Comparison of ENCODE assay signal across 9 mouse cellular contexts in the genomic region with DNA sequence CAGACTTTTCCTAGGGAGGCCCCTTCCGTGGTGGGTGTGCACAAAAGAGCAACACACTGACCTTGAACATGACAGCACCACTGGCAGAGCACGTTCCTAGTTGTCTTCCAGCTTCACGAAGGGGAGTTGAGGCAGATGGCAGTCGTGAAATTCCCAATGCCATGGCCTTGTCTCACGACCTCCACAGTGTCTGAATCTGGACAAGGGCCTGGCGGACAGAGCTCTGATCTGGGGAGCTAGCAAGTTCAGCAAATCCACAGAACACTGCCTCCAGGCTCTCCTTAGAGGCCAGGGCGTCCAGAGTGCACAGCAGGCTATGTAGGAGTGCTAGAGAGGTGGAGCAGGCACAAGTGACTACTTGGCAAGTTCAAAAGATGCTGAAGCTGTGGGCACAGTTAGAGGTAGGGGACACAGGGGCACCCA. TPM values are rescaled to one million over a fixed set of nuclear protein-coding genes. Genes with fewer than 3 reads are reported as not detected.
A peak's percentile ranks its signal among the peaks of the same experiment; 100 is the strongest.
DNase-seq lines count a peak whose midpoint lies in the region; ATAC-seq lines count a peak whose summit lies in the region.
"Had no signal": no experiment of that assay in that cellular context is flagged by ENCODE, and none has a peak within 500 bp of the region (broad histone marks: within the 10 kb centered on the region; RNA-seq: fewer than 3 reads in every experiment).

No protein-coding gene starts in this region.

- peaks cover 24% of the 10 kb centered on the region for H3K4me1 ChIP-seq in hindbrain, embryonic 13.5 days (replicated peaks)
- H3K4me1 ChIP-seq in hindbrain, embryonic 11.5 days (replicated peaks; ENCODE audit: control insufficient read depth, insufficient read depth, low read length), result peaks cover 4% of the 10 kb centered on the region; the same call in 1 of the 2 replicates
- H3K4me1 ChIP-seq in brown adipose tissue, adult 24 weeks (ENCODE audit: control insufficient read depth, insufficient read depth, insufficient read length, low read length), result peaks cover 45% of the 10 kb centered on the region
- peaks cover 52% of the 10 kb centered on the region for H3K4me1 ChIP-seq in limb, embryonic 12.5 days (replicated peaks)
- peaks cover 19% of the 10 kb centered on the region for H3K4me1 ChIP-seq in midbrain, embryonic 16.5 days (ENCODE audit: control insufficient read depth, insufficient read depth, low read length)

- ATAC-seq in hindbrain, embryonic 13.5 days (ENCODE audit: low FRiP score), result no peak
- ATAC-seq in hindbrain, embryonic 11.5 days (ENCODE audit: low FRiP score), result no peak
- no peak for ATAC-seq in limb, embryonic 12.5 days (ENCODE audit: insufficient number of reproducible peaks, insufficient read depth, low FRiP score, low TSS enrichment, low read depth)
- ATAC-seq in midbrain, embryonic 16.5 days, result no peak

- no peak overlapping the region for H3K4me2 ChIP-seq in hindbrain, embryonic 13.5 days
- H3K4me2 ChIP-seq in hindbrain, embryonic 11.5 days (replicated peaks; ENCODE audit: low read depth, low read length), result no peak overlapping the region
- no peak overlapping the region for H3K4me2 ChIP-seq in limb, embryonic 12.5 days
- H3K4me2 ChIP-seq in midbrain, embryonic 16.5 days (ENCODE audit: low read length), result no peak overlapping the region

- H3K9me3 ChIP-seq in hindbrain, embryonic 13.5 days, result no peaks in the 10 kb centered on the region
- no peaks in the 10 kb centered on the region for H3K9me3 ChIP-seq in hindbrain, embryonic 11.5 days (ENCODE audit: control insufficient read depth, low read length)
- H3K9me3 ChIP-seq in limb, embryonic 12.5 days, result peaks cover 3% of the 10 kb centered on the region; the same call in 1 of the 2 replicates
- no peaks in the 10 kb centered on the region for H3K9me3 ChIP-seq in midbrain, embryonic 16.5 days (replicated peaks; ENCODE audit: control insufficient read depth, low read length, poor library complexity, severe bottlenecking)

- WGBS in hindbrain, embryonic 13.5 days, result 53% methylated on average over 7 of the region's 7 CpGs
- 61% methylated on average over 7 of the region's 7 CpGs for WGBS in hindbrain, embryonic 11.5 days
- 49% methylated on average over 7 of the region's 7 CpGs for WGBS in limb, embryonic 12.5 days
- WGBS in midbrain, embryonic 16.5 days, result 62% methylated on average over 7 of the region's 7 CpGs

- no peaks in the 10 kb centered on the region for H3K27me3 ChIP-seq in hindbrain, embryonic 13.5 days
- H3K27me3 ChIP-seq in hindbrain, embryonic 11.5 days (ENCODE audit: control insufficient read depth, insufficient read depth, low read length), result no peaks in the 10 kb centered on the region
- H3K27me3 ChIP-seq in limb, embryonic 12.5 days, result no peaks in the 10 kb centered on the region
- no peaks in the 10 kb centered on the region for H3K27me3 ChIP-seq in midbrain, embryonic 16.5 days (ENCODE audit: control insufficient read depth, insufficient read depth, low read depth, low read length)

- no peak for DNase-seq in hindbrain, embryonic 11.5 days (ENCODE audit: low spot score)
- DNase-seq in ES-CJ7 (ENCODE audit: low read depth, low spot score), result peak; percentile 56
- DNase-seq in frontal cortex, postnatal 36 days (ENCODE audit: low spot score in 2 of 2), result no peak
- DNase-seq in urinary bladder, postnatal 14 days (ENCODE audit: low spot score), result no peak
- DNase-seq: gastrocnemius, postnatal 14 days had no signal

- no peak overlapping the region for H3K4me3 ChIP-seq in hindbrain, embryonic 13.5 days
- no peak overlapping the region for H3K4me3 ChIP-seq in hindbrain, embryonic 11.5 days (ENCODE audit: low read depth, low read length)
- peak overlapping the region; percentile 32 for H3K4me3 ChIP-seq in brown adipose tissue, adult 24 weeks (ENCODE audit: insufficient read depth, low read depth, low read length)
- no peak overlapping the region for H3K4me3 ChIP-seq in limb, embryonic 12.5 days (replicated peaks)
- H3K4me3 ChIP-seq in midbrain, embryonic 16.5 days (ENCODE audit: low read depth, low read length), result no peak overlapping the region

- H3K36me3 ChIP-seq in hindbrain, embryonic 13.5 days, result peaks cover 43% of the 10 kb centered on the region
- no peaks in the 10 kb centered on the region for H3K36me3 ChIP-seq in hindbrain, embryonic 11.5 days (ENCODE audit: control insufficient read depth, insufficient read depth, low read length)
- peaks cover 30% of the 10 kb centered on the region for H3K36me3 ChIP-seq in limb, embryonic 12.5 days
- H3K36me3 ChIP-seq in midbrain, embryonic 16.5 days (ENCODE audit: control insufficient read depth, insufficient read depth, low read length), result peaks cover 14% of the 10 kb centered on the region

- peak overlapping the region; percentile 35; the same call in 1 of the 2 replicates for H3K9ac ChIP-seq in hindbrain, embryonic 13.5 days
- H3K9ac ChIP-seq in hindbrain, embryonic 11.5 days (ENCODE audit: low read depth, low read length), result no peak overlapping the region
- no peak overlapping the region for H3K9ac ChIP-seq in limb, embryonic 12.5 days (replicated peaks)
- H3K9ac ChIP-seq in midbrain, embryonic 16.5 days (ENCODE audit: low read depth, low read length), result no peak overlapping the region

- no peak overlapping the region for H3K27ac ChIP-seq in hindbrain, embryonic 13.5 days
- no peak overlapping the region for H3K27ac ChIP-seq in hindbrain, embryonic 11.5 days (ENCODE audit: low read depth, low read length)
- H3K27ac ChIP-seq in brown adipose tissue, adult 24 weeks (replicated peaks; ENCODE audit: low read depth, low read length), result peak overlapping the region; percentile 97
- peak overlapping the region; percentile 73 for H3K27ac ChIP-seq in limb, embryonic 12.5 days
- no peak overlapping the region for H3K27ac ChIP-seq in midbrain, embryonic 16.5 days (ENCODE audit: low read length)

RNA-seq across cellular contexts. Expression of a gene that starts 5.0 kb away (rescaled TPM):
- 45.6 and 47.2 TPM in 2 replicates for polyA plus RNA-seq in hindbrain, embryonic 13.5 days (2015; fragmentation: Nextera tagmentation; extraction: Ambion mirVana)
- 31.6 and 35.6 TPM in 2 replicates for polyA plus RNA-seq in hindbrain, embryonic 11.5 days (2014; fragmentation: Nextera tagmentation; extraction: Ambion mirVana)
- 29.2 and 73.9 TPM in 2 replicates for polyA plus RNA-seq in brown adipose tissue, adult 24 weeks (2012; ENCODE audit: insufficient read depth, insufficient read length, missing spikeins)
- 53.9 and 55.3 TPM in 2 replicates for polyA plus RNA-seq in limb, embryonic 12.5 days (2016; fragmentation: Nextera tagmentation; extraction: Ambion mirVana)
- polyA plus RNA-seq in midbrain, embryonic 16.5 days (2015; fragmentation: Nextera tagmentation; extraction: Ambion mirVana), result 64.7 and 67.5 TPM in 2 replicates

RNA-seq across cellular contexts. Expression of a gene that starts 47.5 kb away (rescaled TPM):
- 57.1 and 60.0 TPM in 2 replicates for polyA plus RNA-seq in hindbrain, embryonic 13.5 days (2015; fragmentation: Nextera tagmentation; extraction: Ambion mirVana)
- 85.3 and 89.5 TPM in 2 replicates for polyA plus RNA-seq in hindbrain, embryonic 11.5 days (2014; fragmentation: Nextera tagmentation; extraction: Ambion mirVana)
- polyA plus RNA-seq in brown adipose tissue, adult 24 weeks (2012; ENCODE audit: insufficient read depth, insufficient read length, missing spikeins), result 7.8 and 12.6 TPM in 2 replicates
- polyA plus RNA-seq in limb, embryonic 12.5 days (2016; fragmentation: Nextera tagmentation; extraction: Ambion mirVana), result 70.6 and 74.7 TPM in 2 replicates
- 60.6 and 66.4 TPM in 2 replicates for polyA plus RNA-seq in midbrain, embryonic 16.5 days (2015; fragmentation: Nextera tagmentation; extraction: Ambion mirVana)

RNA-seq across cellular contexts. Expression of a gene that starts 47.8 kb away (rescaled TPM):
- 8.1 and 8.7 TPM in 2 replicates for polyA plus RNA-seq in hindbrain, embryonic 13.5 days (2015; fragmentation: Nextera tagmentation; extraction: Ambion mirVana)
- 10.6 and 11.5 TPM in 2 replicates for polyA plus RNA-seq in hindbrain, embryonic 11.5 days (2014; fragmentation: Nextera tagmentation; extraction: Ambion mirVana)
- polyA plus RNA-seq in brown adipose tissue, adult 24 weeks (2012; ENCODE audit: insufficient read depth, insufficient read length, missing spikeins), result 6.0 and 7.2 TPM in 2 replicates
- polyA plus RNA-seq in limb, embryonic 12.5 days (2016; fragmentation: Nextera tagmentation; extraction: Ambion mirVana), result 10.3 and 11.2 TPM in 2 replicates
- 7.8 and 9.4 TPM in 2 replicates for polyA plus RNA-seq in midbrain, embryonic 16.5 days (2015; fragmentation: Nextera tagmentation; extraction: Ambion mirVana)

Comparison
In these comparisons a context has a peak if more than half of its experiments do, and no peak if none do; other contexts are left out.
1. H3K27ac ChIP-seq: peak in brown adipose tissue, adult 24 weeks (single experiment) and limb, embryonic 12.5 days (single experiment); none in hindbrain, embryonic 13.5 days (single experiment), hindbrain, embryonic 11.5 days (single experiment) and midbrain, embryonic 16.5 days (single experiment).